Mouse (Mus musculus) adrenal gland, adult 18-20 months (tissue): ENCODE results near the gene Gm49325. TPM values are rescaled to one million over a fixed set of nuclear protein-coding genes. Genes with fewer than 3 reads are reported as not detected.

ENCODE experiments used
- DNase-seq, 2 experiments: peaks; one replicate each; pipeline ENCODE4 v3.0.0; 2021 to 2022; ENCODE audit warnings: low spot score in 2 of 2
- total RNA-seq, 2 experiments: library from RNA; stranded (reverse); gene quantifications; 1 replicate in 1 of 2; 2 replicates in 1 of 2; pipeline ENCODE4 v1.2.3; 2021

Gene Gm49325
- total RNA-seq, 2 experiments from 2014 or later = 13.1 to 17.1 TPM

DNA sequence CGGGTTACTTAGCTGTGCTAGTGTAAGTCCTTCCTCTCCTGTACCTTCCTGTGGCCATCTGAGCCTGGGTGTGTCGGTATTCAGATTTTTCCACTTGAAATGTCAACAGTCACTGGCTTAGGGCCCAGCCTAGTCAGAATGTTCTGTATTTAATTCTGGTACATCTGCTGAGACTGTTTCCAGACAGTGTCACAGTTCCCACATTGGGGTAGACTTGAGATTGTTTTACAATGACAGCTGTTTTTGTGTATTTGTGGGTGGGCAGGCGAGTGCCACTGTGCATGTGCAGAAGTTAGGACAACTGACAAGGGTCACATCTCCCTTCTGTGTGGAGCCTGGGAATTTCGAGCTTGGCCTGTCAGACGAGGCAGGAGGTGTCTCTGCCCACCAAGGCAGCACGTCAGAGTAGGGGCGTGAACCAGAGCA is 18.6 kb downstream of the Gm49325 start:
- DNase-seq = no peak

DNA sequence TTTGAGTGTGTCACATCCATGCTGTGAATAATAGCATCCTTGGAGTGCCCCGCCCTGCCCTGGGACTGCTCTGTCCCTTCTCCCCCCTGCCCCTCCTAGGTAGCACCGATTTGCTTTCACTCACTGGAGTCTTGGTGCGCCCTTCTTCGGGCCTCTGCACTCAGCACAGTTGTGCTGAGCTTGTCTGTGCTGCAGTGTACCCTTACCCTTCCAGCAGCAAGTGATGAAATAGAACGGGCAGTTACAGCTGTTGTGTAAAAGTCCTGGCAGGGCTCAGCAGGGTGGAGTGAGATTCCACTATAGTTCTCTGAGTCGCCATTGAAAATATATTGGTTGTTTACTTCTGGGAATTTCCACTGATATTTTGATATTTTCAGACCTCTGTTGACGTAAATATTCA is 20.0 kb downstream of the Gm49325 start:
- DNase-seq = no peak

DNA sequence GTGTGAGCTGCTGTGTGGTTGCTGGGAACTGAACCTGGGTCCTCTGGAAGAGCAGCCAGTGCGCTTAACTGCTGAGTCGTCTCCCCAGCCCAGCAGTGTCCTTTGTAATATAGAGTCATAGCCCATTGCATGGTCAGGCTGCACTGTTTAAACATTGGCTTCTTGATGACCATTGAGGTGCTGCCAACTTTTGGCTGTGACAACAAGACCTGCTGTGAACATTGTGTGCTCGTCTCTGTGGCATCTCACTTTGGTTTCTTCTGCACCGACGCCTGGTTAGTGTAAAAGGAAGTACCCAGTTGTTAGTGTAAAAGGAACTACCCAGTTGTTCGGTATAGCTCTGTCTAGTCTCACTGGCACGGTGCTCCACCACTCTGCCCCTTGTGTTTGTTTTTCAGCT is 20.6 kb downstream of the Gm49325 start:
- DNase-seq = no peak

DNA sequence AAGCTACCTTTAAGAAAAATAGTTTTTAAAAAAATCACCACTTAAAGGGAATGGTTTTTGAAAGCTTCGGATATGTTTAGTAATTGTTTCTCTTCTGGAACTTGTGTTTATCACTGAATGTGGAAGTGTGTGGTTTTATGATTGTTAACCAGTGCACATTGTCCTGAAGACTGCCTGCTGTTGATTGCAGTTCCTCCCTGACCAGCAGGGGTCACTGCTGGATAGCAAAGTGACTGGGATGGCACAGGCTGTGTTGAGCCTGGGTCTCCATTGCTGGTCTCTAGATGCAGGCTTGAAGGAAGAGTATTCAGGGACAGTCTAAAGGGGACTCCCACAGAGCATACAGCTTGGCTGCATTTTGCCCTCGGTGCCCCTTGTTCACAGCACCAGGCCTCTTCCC is 21.5 kb downstream of the Gm49325 start:
- peak; percentile 78 to 82 for DNase-seq

DNA sequence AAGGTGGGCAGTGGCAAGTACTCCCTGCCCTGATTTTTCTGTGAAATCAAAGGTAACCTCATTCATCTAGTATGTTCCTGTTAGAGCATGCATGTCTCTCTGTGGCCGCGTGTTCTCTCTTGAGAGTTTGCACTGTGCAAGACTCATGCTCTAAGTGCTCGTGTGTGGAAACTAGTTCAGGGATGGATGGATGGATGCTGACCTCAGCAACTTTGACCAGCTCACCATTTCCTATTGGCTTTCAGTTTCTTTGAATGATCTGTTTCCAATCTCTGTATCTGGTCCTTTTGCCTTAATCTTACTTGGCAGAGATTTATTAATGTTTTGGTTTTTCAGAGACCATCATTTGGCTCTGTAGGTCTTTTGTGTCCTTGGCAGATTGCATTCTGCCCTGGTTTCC is 23.2 kb downstream of the Gm49325 start:
- DNase-seq = no peak

DNA sequence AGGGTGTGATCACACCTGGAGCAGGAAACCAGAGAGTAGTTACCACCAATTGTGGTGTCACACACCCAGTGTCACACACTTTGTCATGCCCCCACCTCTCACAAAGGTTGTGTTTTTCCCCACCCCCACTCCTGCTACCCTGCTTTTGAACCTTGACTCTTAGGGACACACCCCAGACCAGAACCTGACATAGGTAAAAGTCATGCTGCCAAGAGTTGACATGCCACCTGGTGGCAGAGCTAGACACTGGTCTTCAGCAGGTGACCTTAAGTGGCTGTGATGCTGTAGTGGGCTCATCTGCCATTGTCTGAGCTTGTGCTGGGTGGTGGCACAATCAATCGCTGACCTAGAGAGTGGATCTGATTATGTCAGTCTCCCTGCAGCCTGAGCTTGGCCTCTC is 24.0 kb downstream of the Gm49325 start:
- DNase-seq = no peak

DNA sequence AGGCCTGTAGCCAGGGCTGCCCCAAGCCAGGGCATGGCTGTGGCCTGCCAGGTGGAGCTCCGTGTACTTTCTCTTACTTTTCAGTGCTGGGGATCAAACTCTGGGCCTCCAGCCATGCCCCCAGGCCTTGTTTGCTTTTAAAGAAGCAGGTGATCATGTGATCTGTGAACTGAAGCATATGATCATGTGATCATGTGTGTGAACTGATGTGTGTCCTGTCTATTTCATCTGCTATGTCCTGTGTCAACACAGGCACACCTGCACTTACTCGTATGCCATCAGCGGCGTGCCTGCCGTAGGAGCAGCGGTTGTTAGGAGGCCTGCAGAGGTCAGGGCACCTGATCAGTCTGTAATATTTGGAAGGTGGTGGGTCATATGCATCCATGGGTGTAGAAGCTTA is 28.0 kb downstream of the Gm49325 start:
- no peak for DNase-seq

DNA sequence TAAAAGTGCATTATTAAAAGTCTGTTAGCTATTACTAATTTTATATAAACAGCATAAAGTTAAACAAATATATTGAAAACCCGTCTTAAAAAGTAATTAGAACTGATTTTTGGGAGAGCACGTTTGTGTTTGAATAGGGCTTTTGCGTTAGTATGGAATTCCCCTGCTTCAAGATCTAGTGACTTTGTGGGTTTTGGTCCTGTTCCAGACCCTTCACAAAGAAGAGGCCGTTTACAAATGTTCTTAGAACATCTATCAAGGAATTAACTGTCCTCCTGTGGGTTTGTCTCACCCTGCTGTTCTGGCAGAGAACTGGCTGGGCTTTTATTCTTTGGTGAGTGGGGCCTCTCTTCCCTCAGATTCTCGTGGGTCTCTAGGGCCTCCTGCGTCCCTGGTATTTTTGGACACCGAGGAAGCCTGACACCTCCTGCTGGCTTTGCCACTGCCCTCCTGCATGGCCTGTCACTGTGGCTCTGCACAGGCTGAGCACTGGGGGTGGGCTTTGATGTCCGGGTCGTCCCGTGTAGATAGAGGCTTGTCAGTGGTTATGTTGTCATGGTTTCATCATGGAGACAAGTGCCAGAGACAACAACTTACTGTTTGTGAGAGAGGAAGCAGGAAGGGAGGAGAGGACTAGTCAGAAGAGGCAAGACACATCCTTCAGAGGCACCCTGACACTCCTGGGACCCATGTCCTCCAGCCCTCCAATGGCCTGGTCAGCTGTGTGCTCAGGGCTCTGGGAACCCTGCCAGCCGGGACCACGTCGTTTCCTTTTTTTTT is 28.6 kb downstream of the Gm49325 start:
- no peak for DNase-seq

DNA sequence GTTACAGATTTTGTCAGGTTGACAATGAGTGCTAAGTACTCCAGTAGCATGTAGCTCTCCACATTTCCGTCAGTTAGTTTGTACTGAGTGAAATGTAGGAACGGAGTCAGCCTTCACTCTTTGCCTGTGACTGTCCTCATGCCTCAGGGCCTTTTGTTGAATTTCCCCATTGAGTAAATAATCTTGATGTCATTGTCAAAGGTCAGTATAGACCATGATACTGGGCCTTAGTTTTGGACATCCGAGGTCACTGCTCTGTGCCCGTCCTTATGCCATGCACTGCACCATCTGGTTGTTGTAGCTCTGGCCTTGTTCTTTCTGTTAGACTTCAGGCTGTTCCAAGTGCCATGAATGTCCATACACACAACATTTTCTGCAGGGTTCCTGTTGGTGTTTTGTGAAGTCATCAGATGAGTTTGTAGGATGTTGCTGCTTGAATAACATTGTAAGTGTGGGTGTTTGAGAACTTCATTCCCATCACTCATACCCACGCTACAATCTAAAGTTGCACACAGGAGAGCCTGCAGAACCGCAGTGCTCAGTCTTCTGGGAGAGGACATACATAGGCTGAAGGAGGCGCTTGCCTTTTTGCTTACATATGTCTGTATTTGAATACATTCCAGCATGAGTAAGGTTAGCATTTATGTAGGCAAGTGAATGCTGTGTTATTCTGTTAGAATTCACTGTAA is 30.4 kb downstream of the Gm49325 start:
- DNase-seq = no peak

DNA sequence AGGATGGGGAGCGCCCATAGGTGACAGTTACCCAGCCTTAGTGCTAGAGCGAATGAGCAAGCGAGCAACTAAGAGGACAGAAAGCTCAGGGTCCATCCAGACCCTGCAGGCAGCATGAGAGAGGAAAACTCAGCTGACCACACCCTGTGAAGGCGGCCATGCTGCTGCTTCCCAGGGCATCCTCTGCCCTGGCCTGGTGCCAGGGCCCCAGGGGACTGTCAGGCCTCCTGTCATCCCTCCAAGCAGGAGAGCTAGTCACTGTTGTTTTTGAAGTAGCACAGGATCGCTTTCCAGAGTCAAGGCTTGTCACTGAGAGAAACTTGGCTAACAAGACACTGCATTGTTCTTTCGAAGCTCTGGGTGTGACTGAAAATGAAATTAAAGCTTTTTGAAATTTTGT is 33.0 kb downstream of the Gm49325 start:
- no peak for DNase-seq

DNA sequence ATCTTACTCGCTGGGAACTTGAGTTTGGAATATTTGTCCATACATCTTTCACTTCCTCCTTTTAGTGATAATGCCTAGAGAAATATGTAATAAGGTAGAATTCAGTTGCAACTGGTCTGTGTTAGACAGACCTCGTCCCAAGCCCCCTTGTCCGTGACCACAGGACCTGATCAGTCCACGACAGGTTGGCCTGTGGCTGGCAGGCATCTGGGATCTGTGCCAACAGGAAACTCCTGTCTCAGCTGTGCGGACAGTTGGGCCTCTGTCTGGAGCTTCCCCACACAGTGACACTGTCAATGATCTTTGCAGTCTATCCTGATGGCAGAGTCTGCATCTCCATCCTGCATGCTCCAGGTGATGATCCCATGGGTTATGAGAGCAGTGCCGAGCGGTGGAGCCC is 37.2 kb downstream of the Gm49325 start:
- no peak for DNase-seq

DNA sequence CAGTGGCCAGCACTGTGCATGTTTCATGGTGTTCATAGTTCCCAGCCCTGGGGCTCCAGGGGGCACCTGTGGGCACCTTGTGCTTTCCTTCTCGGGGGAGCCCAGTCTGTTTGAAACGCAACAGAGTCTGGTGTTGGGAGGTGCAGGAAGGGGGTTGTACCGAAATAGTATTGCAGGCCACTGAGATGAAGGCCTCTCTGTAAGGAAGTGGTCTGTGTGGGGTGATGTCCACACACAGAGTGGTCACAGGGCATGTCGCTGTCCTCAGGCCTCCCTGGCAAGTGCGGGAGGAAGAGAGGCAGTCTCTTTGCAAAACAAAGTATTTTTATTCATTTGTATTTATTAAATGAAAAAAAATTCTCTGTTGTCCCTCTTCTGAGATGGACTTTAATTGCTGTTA is 39.6 kb downstream of the Gm49325 start:
- DNase-seq = no peak

DNA sequence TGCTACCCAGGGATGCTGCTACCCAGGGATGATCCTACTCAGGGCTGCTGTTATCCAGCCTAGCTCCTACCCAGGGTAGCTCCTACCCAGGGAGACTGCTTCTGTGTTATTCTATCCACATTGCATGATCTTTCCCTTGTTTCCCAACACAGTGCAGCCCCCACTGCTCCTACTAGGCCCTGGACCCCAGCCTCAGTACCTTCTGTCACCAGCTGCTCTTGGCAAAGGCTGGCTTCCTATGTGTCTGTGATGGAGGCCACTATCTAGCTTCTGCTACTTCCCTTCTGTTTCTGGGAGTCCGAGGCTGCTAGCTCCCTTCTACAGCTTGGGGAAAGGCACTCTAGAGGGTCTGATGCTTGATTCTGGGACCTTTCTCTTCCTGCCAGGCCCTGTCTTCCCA is 41.5 kb downstream of the Gm49325 start:
- DNase-seq = no peak

DNA sequence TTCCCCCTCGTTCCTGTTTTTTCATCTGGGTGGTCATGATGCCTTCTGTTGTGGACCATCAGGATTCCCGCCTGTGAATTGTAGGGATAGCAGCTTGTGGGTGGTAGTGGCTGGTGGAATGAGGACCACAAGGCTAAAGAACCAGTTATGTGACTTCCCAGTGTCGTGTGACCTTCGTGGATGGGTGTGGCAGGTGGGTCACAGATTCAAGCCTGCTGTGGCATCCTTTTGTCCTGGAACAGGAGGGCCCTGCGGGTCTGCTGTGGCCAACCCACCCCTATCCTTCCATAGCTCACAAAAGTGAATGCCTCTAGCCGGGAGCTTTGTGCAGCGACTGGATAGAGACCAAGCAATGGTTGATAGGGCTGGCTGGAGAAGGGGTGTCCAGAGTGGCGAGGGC is 41.9 kb downstream of the Gm49325 start:
- no peak for DNase-seq

DNA sequence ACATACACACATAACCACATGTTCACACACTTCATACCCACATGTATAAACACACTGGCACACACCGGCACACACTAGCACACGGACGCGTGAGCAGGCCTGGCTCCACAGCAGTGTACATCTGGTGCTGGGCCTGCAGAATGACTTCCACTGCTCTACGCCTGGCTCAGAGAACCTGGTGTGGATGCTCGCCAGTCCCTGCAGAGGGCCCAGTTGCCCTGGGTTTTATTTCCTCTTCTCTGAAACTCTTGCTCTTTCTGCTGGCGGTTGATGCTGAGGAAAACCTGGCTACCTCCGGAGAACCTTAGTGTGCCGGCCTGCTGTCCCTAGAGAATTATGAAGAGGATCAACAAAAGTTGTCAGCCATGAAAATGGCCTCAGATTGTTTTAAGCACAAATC is 46.0 kb downstream of the Gm49325 start:
- no peak for DNase-seq

DNA sequence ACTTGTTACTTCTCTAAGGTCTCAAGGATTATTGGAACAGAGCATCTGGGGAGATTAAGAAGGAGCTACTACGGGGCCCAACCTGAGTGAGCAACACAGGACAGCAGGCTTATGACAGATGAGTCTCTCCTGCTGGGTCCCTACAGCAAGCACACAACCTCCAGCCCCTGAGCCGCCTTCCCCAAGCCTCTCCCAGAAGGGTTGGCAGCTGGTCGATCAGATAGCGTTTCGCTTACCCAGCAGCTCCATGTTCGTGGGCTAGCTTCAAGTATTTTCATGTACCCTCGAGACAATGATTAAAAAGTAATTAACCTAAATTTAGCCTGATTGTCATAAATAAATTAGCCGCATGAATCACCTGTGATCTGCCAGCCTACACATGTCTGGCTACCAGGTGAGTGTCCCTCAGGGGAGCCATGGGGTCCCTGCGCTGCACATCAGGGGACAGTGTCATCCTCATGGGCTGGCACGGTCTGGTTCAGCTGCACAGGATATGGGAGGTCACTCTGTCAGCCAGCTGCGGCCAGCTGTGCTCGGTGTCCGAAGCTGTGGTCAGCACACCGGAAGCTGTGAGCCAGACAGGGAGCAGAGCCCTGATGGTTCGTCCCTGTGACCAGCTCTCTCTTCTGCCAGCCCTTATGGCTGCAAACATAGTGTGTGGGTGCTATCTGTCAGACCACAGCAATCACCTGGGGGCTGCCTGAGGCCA is 52.4 kb downstream of the Gm49325 start:
- DNase-seq = no peak

DNA sequence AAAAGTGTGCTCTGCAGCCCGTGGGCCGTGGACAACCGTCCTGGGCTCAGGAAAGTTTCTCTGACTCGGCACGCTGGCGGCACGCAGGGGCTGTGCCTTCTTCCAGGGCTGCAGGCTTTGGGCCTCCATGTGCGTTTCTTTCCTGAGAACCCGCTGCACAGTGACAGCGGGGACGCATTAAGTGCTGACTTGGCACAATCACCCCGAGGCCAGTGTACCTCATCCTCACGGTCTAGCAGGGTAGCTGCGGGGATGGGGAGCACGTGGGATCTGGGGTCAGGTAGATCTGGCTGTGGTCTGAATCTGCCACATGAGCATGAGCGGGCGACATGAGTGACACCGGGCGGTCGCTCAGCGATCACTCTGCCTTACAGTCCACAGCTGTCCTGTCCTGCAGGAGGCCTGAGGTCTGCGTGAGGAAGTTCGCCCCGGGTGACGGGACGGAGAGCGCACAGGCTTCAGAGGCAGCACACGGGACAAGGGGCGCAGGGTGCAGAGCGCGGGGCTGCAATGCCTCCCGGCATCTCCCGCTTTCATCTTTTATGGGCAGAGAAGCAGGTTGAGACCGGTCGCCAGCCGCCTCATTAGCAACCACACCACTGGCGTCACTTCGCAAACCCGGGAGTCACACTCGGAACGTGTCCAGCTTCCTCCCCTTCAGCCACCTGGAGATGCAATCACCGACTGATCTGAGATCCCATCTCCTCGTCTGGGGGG is 58.1 kb downstream of the Gm49325 start:
- DNase-seq = no peak

DNA sequence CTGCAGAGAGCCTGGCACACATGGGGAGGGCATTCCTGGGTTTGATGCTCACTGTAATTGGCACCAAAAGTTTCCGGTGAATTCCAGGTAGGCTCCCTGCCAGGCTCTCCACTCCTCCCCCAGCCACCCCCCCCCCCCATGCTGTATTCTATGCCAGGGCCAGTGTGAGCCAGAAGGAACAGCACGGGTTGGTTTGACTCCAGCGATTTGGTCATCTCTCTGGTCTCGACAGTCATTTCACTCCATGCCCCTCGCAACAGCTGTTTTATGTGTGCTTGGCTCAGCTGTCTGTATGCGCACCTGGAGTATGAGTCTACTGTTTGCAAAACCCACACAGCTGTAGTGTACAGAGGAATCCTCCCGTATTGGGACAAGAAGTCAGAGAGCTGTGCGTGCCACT is 60.3 kb downstream of the Gm49325 start:
- no peak for DNase-seq

DNA sequence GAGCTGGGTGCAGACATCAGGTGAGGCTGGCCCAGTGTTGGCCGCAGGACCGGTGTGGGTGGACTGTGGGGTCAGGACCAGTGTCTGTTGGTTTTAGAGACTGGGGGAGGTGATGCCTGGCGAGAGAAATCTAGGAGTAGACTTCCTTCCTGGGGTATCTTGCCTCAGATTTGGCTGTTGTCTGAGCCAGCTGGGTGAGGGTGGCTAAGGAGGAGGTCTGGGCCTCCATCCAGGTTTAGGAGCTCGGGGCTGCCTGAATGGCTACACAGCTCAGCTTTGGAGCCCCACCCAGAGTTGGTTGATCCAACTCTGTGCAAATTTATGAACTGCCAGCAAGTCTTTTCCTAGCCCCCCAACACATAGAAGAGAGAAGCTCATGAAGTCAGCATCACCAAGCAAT is 61.4 kb downstream of the Gm49325 start:
- no peak for DNase-seq

DNA sequence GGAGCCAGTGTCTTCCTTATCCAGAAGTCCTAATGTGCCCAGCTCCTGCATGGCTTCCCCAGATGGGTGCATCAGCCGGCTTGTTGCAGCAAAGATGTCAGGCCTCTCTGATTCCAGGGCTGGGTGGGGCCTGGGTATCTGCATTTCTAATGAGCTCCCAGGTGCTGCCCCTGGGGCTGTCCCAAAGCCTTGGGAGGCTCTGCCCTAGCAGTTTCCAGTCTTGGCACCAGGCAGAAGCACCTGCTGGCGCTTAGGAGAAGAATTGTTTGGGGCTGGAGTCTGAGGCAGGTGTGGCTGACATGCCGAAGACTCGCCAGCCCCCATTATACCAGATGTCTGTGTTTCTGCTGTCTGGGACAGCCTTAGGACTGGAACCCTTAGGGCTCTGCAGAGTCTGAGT is 64.7 kb downstream of the Gm49325 start:
- no peak for DNase-seq

DNA sequence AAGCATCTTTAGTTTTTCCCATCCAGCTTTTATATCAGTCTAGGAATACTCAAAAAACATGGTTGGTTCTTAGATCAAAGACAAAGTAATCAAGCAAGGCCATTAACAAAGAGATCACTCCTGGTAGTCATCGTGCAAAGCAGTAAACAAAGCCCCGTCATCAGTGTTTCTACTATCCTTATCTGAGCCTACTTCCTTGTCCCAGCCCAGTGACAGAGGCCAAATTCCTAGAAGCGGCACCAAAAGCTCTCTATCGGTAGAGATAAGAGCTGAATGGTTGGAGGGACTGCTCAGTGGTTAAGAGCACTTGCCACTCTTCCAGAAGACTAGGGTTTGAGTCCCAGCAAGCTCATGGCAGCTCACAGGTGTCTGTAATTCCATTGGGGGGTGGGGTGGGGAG is 65.5 kb downstream of the Gm49325 start:
- DNase-seq = no peak

DNA sequence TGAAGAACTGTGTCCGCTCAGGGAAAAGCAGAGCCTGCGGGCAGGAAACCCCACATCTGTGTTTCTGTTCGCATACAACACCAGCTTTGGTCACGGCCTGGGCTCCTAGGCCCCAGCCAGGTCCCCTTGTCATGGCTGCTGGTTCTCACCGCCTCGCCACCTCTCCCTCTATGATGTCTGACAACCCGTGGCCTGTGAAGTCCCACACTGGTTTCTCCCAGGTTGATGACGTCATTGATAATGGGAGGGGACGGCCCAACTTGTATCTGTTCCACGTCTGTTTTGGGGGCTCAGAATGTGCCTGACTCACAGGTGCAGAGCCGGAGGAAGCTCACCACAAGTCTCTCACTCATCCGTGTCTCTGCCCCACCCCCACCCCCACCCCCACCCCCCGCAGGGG is 67.8 kb downstream of the Gm49325 start:
- no peak for DNase-seq
